In the genomic region with DNA sequence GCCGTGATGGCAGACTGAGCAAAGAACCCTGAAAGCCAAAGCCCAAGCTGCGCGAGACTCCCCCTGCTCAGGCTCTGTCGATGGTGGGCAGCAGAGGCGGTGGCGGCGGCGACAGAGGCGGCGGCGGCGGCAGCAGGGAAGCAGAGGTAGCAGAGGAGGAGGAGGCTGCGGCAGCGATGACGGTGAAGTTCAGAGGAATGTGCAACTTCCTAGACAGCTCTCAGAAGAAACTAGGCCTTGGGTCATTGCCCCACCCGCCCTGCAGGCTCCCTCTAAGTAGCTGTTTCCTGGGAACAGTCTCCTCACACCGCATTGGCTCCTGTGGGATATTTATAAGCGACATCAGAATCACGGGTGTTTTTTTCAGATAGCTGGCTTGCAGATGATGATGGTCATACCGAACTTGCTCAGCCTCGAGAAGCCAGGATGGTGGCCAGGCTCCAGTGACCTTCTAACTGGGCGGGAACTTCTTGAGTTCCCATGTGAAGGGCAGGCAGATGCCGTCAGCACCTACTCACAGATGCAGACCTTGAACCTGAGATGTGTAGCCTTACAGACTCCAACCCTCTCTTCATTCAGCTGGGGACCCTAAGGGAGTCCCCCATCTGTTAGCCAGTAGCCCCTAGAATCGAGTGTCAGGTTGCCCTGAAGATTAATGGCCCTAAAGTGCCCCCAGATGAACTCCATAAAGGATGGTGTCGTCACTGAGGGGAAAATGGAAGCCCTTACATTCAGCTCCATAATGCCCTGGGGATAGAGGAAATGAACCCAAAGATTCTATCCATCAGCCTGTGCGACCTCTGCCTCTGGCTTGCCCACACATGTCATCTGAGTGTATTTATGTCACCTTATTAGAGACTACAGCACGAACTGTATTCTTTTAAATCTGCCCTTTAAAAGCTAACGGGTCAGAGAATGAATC, we compare ENCODE assay signal across 17 mouse cellular contexts. TPM values are rescaled to one million over a fixed set of nuclear protein-coding genes. Genes with fewer than 3 reads are reported as not detected.
DNase-seq lines count a peak whose midpoint lies in the region; ATAC-seq and TF ChIP-seq lines count a peak whose summit lies in the region.
"Had no signal": no experiment of that assay in that cellular context is flagged by ENCODE, and none has a peak within 500 bp of the region (broad histone marks: within the 10 kb centered on the region; RNA-seq: fewer than 3 reads in every experiment).

No protein-coding gene starts in this region.

- no peak overlapping the region for H3K27ac ChIP-seq in intestine, embryonic 14.5 days (ENCODE audit: low read depth)
- no peak overlapping the region for H3K27ac ChIP-seq in intestine, postnatal 0 days (ENCODE audit: low read depth, low read length)
- H3K27ac ChIP-seq in limb, embryonic 11.5 days (replicated peaks; ENCODE audit: low read depth, low read length) = no peak overlapping the region

- H3K4me2 ChIP-seq in intestine, embryonic 14.5 days (ENCODE audit: low read length) = peak overlapping the region; percentile 13; the same call in 1 of the 2 replicates
- H3K4me2 ChIP-seq in intestine, postnatal 0 days (replicated peaks; ENCODE audit: low read depth) = no peak overlapping the region
- H3K4me2 ChIP-seq in limb, embryonic 11.5 days (ENCODE audit: low read depth, severe bottlenecking) = no peak overlapping the region

- H3K9me3 ChIP-seq in intestine, embryonic 14.5 days (ENCODE audit: control insufficient read depth, low read length) = no peaks in the 10 kb centered on the region
- no peaks in the 10 kb centered on the region for H3K9me3 ChIP-seq in intestine, postnatal 0 days (ENCODE audit: control insufficient read depth)
- H3K9me3 ChIP-seq in limb, embryonic 11.5 days (ENCODE audit: control insufficient read depth, low read length) = no peaks in the 10 kb centered on the region

- H3K4me1 ChIP-seq in intestine, embryonic 14.5 days (replicated peaks; ENCODE audit: control insufficient read depth, insufficient read depth, low read length) = 0 out of 2 replicates have a peak, but pooled peaks cover 2% of the 10 kb centered on the region
- no peaks in the 10 kb centered on the region for H3K4me1 ChIP-seq in intestine, postnatal 0 days (replicated peaks; ENCODE audit: control insufficient read depth, insufficient read depth, low read length)
- H3K4me1 ChIP-seq in limb, embryonic 11.5 days (ENCODE audit: control insufficient read depth, insufficient read depth, low read length) = peaks cover 4% of the 10 kb centered on the region; the same call in 1 of the 2 replicates

- H3K27me3 ChIP-seq in intestine, embryonic 14.5 days (replicated peaks; ENCODE audit: control insufficient read depth, insufficient read depth, low read length) = no peaks in the 10 kb centered on the region
- no peaks in the 10 kb centered on the region for H3K27me3 ChIP-seq in intestine, postnatal 0 days (replicated peaks; ENCODE audit: control insufficient read depth, insufficient read depth, low read length)
- no peaks in the 10 kb centered on the region for H3K27me3 ChIP-seq in limb, embryonic 11.5 days (ENCODE audit: control insufficient read depth, insufficient read depth, low read length)
- H3K27me3 ChIP-seq: Patski had no signal

- no peak for ATAC-seq in intestine, embryonic 14.5 days (replicated peaks; ENCODE audit: low FRiP score, low TSS enrichment, low read depth)
- no peak for ATAC-seq in intestine, postnatal 0 days
- ATAC-seq in limb, embryonic 11.5 days (ENCODE audit: insufficient number of reproducible peaks, low FRiP score, low TSS enrichment, low read depth) = no peak
- ATAC-seq in activated CD4-positive, CD25-positive, alpha-beta regulatory T cell, adult 4 months = no peak
- ATAC-seq: Patski had no signal

- H3K9ac ChIP-seq in intestine, embryonic 14.5 days (ENCODE audit: low read length) = no peak overlapping the region
- H3K9ac ChIP-seq in intestine, postnatal 0 days (ENCODE audit: low read depth, low read length) = no peak overlapping the region
- peak overlapping the region; percentile 24; the same call in 1 of the 2 replicates for H3K9ac ChIP-seq in limb, embryonic 11.5 days (ENCODE audit: low read length)

- TF ChIP-seq CTCF in intestine, postnatal 0 days (IDR thresholded peaks at IDR 0.05; ENCODE audit: low read depth) = no peak

- 45% methylated on average over 28 of the region's 28 CpGs for WGBS in intestine, embryonic 14.5 days
- 47% methylated on average over 28 of the region's 28 CpGs for WGBS in intestine, postnatal 0 days
- 53% methylated on average over 28 of the region's 28 CpGs for WGBS in limb, embryonic 11.5 days

- H3K36me3 ChIP-seq in intestine, embryonic 14.5 days (ENCODE audit: control insufficient read depth, insufficient read depth, low read length) = peaks cover 4% of the 10 kb centered on the region; the same call in 1 of the 2 replicates
- H3K36me3 ChIP-seq in intestine, postnatal 0 days (ENCODE audit: control insufficient read depth, insufficient read depth) = 0 out of 2 replicates have a peak, but pooled peaks cover 5% of the 10 kb centered on the region
- no peaks in the 10 kb centered on the region for H3K36me3 ChIP-seq in limb, embryonic 11.5 days (ENCODE audit: control insufficient read depth, insufficient read depth, low read length)

- H3K4me3 ChIP-seq in intestine, embryonic 14.5 days (ENCODE audit: low read depth, low read length) = no peak overlapping the region
- no peak overlapping the region for H3K4me3 ChIP-seq in intestine, postnatal 0 days (ENCODE audit: low read depth, low read length)
- H3K4me3 ChIP-seq in limb, embryonic 11.5 days (ENCODE audit: low read depth, low read length) = no peak overlapping the region

- DNase-seq in adrenal gland, adult 2 months = peak; percentile 59
- no peak for DNase-seq in adrenal gland, adult 18-20 months (ENCODE audit: low spot score in 2 of 2)
- no peak for DNase-seq in intestine, embryonic 14.5 days (ENCODE audit: low spot score)
- peak; percentile 40 for DNase-seq in R1 (ENCODE audit: low read depth, low spot score)
- DNase-seq in limb, embryonic 11.5 days (ENCODE audit: low spot score) = peak; percentile 34
- no peak for DNase-seq in frontal cortex, postnatal 36 days (ENCODE audit: low spot score in 2 of 2)
- DNase-seq: cerebellum, postnatal 25 days; gastrocnemius, postnatal 25 days; kidney, postnatal 25 days; lung, adult 18-20 months; thymus, postnatal 4 days had no signal

RNA-seq across cellular contexts. Expression of a gene that starts 12.9 kb away (rescaled TPM):
- total RNA-seq in adrenal gland, adult 2 months (2021) = 10 to 100 TPM; 46.4 to 64.9 TPM
- 22.7 and 29.6 TPM in 2 replicates for polyA plus RNA-seq in adrenal gland, adult 2 months (2012; rRNA removed)
- 10 to 100 TPM; 48.5 to 62.1 TPM for total RNA-seq in adrenal gland, adult 18-20 months (2021)
- polyA plus RNA-seq in intestine, embryonic 14.5 days (2014; fragmentation: Nextera tagmentation; extraction: Ambion mirVana) = 134 and 142 TPM in 2 replicates
- 208 and 218 TPM in 2 replicates for polyA plus RNA-seq in intestine, postnatal 0 days (2015; fragmentation: Nextera tagmentation; extraction: Ambion mirVana)
- polyA plus RNA-seq in limb, embryonic 11.5 days (2014; fragmentation: Nextera tagmentation; extraction: Ambion mirVana) = 178 and 179 TPM in 2 replicates
- polyA plus RNA-seq in activated CD4-positive, CD25-positive, alpha-beta regulatory T cell, adult 4 months (2017; shearing (Covaris generic)) = 100 to 1,000 TPM; 147 to 184 TPM

RNA-seq across cellular contexts. Expression of a gene that starts 26.8 kb away (rescaled TPM):
- not detected for total RNA-seq in adrenal gland, adult 2 months (2021)
- not detected in 2 replicates for polyA plus RNA-seq in adrenal gland, adult 2 months (2012; rRNA removed)
- total RNA-seq in adrenal gland, adult 18-20 months (2021) = not detected
- polyA plus RNA-seq in intestine, embryonic 14.5 days (2014; fragmentation: Nextera tagmentation; extraction: Ambion mirVana) = not detected in 2 replicates
- polyA plus RNA-seq in intestine, postnatal 0 days (2015; fragmentation: Nextera tagmentation; extraction: Ambion mirVana) = not detected in 2 replicates
- polyA plus RNA-seq in limb, embryonic 11.5 days (2014; fragmentation: Nextera tagmentation; extraction: Ambion mirVana) = not detected in 2 replicates
- polyA plus RNA-seq in activated CD4-positive, CD25-positive, alpha-beta regulatory T cell, adult 4 months (2017; shearing (Covaris generic)) = not detected
- total RNA-seq: gastrocnemius, postnatal 25 days; left cerebral cortex, adult 8-10 months had no signal
- polyA plus RNA-seq: brain, embryonic 14.5 days; forebrain, embryonic 11.5 days; Patski had no signal

Comparison
In these comparisons a context has a peak if more than half of its experiments do, and no peak if none do; other contexts are left out.
1. DNase-seq: peak in adrenal gland, adult 2 months (single experiment), R1 (single experiment) and limb, embryonic 11.5 days (single experiment); none in adrenal gland, adult 18-20 months (0 of 2), intestine, embryonic 14.5 days (single experiment) and frontal cortex, postnatal 36 days (0 of 2).